Mouse (Mus musculus): ENCODE results near the gene Hoxa6.

Hoxa6 gene

GRCm38 (mm10) chr6:52202362-52203120 lies 6.0 kb downstream of the Hoxa6 start:
- no peak for DNase-seq (ENCODE audit: low spot score in 2 of 2)

GRCm38 (mm10) chr6:52201269-52201668 lies 7.3 kb downstream of the Hoxa6 start:
- DNase-seq (ENCODE audit: low spot score in 2 of 2) = no peak

- DNase-seq (ENCODE audit: low spot score in 2 of 2) = no peak
Measured at GRCm38 (mm10) chr6:52200751-52201250, 7.7 kb downstream of the Hoxa6 start.

GRCm38 (mm10) chr6:52200073-52200750 lies 8.3 kb downstream of the Hoxa6 start:
- DNase-seq (ENCODE audit: low spot score in 2 of 2) = no peak

- no peak for DNase-seq (ENCODE audit: low spot score in 2 of 2)
Measured at GRCm38 (mm10) chr6:52197271-52197670, 11.3 kb downstream of the Hoxa6 start.

GRCm38 (mm10) chr6:52196811-52197210 lies 11.7 kb downstream of the Hoxa6 start:
- DNase-seq (ENCODE audit: low spot score in 2 of 2) = no peak

- DNase-seq (ENCODE audit: low spot score in 2 of 2) = no peak
Measured at GRCm38 (mm10) chr6:52194690-52195089, 13.8 kb downstream of the Hoxa6 start.

- DNase-seq (ENCODE audit: low spot score in 2 of 2) = peak in 1 of 2 experiments; percentile 75
Measured at GRCm38 (mm10) chr6:52191860-52192550, 16.5 kb downstream of the Hoxa6 start.

- DNase-seq (ENCODE audit: low spot score in 2 of 2) = no peak
Measured at GRCm38 (mm10) chr6:52190906-52191810, 17.4 kb downstream of the Hoxa6 start, which contains the start of gene Hoxa4. Hoxa4 (minus strand) TSS chr6:52191753.

GRCm38 (mm10) chr6:52190410-52190809 lies 18.1 kb downstream of the Hoxa6 start:
- DNase-seq (ENCODE audit: low spot score in 2 of 2) = no peak

GRCm38 (mm10) chr6:52189909-52190308 lies 18.6 kb downstream of the Hoxa6 start:
- no peak for DNase-seq (ENCODE audit: low spot score in 2 of 2)

- DNase-seq (ENCODE audit: low spot score in 2 of 2) = no peak
Measured at GRCm38 (mm10) chr6:52189172-52189591, 19.3 kb downstream of the Hoxa6 start.

GRCm38 (mm10) chr6:52186500-52186899 lies 22.0 kb downstream of the Hoxa6 start:
- DNase-seq (ENCODE audit: low spot score in 2 of 2) = no peak

- no peak for DNase-seq (ENCODE audit: low spot score in 2 of 2)
Measured at GRCm38 (mm10) chr6:52185834-52186233, 22.7 kb downstream of the Hoxa6 start.

- DNase-seq (ENCODE audit: low spot score in 2 of 2) = no peak
Measured at GRCm38 (mm10) chr6:52185222-52185621, 23.3 kb downstream of the Hoxa6 start.

GRCm38 (mm10) chr6:52184668-52185067 lies 23.9 kb downstream of the Hoxa6 start:
- no peak for DNase-seq (ENCODE audit: low spot score in 2 of 2)

- no peak for DNase-seq (ENCODE audit: low spot score in 2 of 2)
Measured at GRCm38 (mm10) chr6:52183311-52184080, 25.0 kb downstream of the Hoxa6 start.

- DNase-seq (ENCODE audit: low spot score in 2 of 2) = no peak
Measured at GRCm38 (mm10) chr6:52182793-52183192, 25.7 kb downstream of the Hoxa6 start.

- DNase-seq (ENCODE audit: low spot score in 2 of 2) = no peak
Measured at GRCm38 (mm10) chr6:52182030-52182429, 26.5 kb downstream of the Hoxa6 start.

GRCm38 (mm10) chr6:52180726-52181125 lies 27.8 kb downstream of the Hoxa6 start:
- DNase-seq (ENCODE audit: low spot score in 2 of 2) = no peak
